Mouse (Mus musculus) WW6 (cell line): ENCODE measurements around the gene Chst15.

ENCODE experiments used
- DNase-seq: peaks from one replicate; pipeline ENCODE4 v3.0.0-alpha.2; 2013; ENCODE audit warnings: low read depth, low spot score

Gene Chst15

GRCm38 (mm10) chr7:132317036-132317541, at the start of gene Chst15:
Gene Chst15, minus strand, starts transcription at chr7:132317228.
- DNase-seq: peak; percentile 69

- no peak for DNase-seq
Measured at GRCm38 (mm10) chr7:132365703-132366384, 48.8 kb upstream of the Chst15 start.

- no peak for DNase-seq
Measured at GRCm38 (mm10) chr7:132365111-132365510, 48.1 kb upstream of the Chst15 start.

DNA sequence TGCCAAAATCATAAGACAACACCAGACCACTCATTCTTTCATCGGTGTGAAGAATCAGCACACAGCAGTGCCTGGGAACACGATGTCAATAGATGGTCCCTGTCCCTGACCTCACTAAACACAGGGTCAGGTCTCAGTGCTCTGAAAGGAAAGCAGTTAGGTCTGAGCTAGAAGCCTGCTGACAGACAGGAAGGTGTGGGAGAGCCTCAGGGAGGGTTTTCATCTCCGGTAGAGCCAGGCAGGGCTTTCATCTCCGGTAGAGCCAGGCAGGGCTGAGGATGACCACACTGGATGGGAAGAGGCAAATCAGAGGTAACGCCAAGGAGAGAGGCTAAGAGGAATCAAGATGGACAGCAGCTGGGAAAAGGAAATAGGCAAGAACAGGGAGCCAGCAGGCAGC, 47.5 kb upstream of the Chst15 start:
- DNase-seq: no peak

GRCm38 (mm10) chr7:132360336-132360735, 43.3 kb upstream of the Chst15 start:
- no peak for DNase-seq

- no peak for DNase-seq
Measured at GRCm38 (mm10) chr7:132358709-132359108, 41.7 kb upstream of the Chst15 start.

DNA sequence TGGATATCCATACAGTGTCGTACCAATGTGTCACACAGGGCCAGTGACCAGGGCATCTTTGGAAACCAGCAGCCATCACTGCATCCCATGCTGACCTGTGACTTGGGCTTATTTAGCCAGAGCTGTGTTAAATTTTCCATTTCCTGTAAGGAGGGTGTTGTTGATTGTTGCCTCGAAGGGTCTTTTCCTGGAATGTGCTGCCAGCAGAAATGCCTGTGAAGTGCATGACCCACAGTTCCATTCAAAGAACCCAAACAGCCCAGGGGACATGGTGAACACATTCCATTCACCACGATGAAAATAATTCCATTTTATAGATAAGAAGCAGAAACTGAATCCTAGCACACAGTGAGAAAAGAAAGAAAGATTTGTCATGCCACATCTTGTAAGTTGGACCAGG, 41.2 kb upstream of the Chst15 start:
- no peak for DNase-seq

DNA sequence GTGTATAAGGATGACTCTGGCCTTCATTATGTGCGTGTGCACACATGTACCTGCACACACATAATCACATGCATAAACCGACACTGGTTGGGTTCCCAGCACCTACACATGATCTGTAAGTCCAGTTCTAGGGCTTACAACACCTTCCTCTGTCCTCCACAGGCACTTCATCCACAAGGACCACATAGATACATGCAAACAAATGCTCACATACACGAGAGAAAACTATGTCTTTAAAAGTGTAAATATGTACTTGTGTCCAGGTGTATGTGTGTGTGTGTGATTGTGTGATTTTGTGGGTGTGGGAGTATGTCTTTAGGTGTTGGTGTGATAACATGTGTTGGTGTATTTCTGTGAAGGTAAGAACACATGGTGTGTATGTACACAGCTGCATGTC, 40.8 kb upstream of the Chst15 start:
- no peak for DNase-seq

DNA sequence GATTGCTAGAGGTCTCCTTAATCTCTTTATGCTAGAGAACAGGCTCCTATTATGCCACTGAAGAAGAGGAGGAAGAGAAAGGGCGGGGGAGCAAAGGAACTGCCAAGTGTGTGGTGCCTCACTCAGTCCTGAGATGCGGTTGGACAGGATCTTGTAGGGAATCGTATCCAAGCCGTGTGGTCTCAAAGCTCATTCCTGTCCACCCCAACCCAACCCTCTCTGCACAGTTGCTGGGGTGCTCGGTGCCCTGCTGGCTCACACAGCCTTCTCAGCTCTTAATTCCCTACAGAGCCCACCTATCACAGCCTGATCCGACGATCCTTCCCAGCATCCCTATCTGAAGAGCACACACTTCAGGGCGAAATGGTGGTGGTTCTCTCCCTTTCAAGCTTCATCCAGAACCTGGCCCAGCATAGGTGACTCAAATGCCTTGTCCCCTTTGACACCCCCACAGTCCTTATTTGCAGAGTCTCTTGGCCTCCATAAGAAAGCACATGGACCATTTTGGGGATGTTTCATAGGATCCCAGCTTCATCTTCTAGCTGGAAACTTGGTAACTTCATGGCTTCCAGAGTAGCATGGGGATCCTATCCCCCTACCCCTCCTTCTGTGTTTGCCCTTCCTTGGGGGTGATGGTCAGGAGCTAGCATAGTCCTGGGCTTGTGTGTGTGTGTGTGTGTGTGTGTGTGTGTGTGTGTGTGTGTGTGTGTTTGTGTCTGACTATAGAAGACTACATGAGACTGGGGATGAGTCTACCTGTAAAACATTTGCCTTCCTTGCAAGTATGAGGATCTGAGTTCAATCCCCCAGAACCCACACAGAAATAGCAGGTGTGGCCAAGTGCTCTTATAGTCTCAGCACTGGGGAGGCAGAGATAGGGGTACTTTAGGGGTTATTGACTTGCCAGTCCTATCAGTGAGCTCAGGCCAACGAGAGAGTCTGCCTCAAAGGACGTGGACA, 40.1 kb upstream of the Chst15 start:
- no peak for DNase-seq

GRCm38 (mm10) chr7:132356185-132356584, 39.2 kb upstream of the Chst15 start:
- no peak for DNase-seq

DNA sequence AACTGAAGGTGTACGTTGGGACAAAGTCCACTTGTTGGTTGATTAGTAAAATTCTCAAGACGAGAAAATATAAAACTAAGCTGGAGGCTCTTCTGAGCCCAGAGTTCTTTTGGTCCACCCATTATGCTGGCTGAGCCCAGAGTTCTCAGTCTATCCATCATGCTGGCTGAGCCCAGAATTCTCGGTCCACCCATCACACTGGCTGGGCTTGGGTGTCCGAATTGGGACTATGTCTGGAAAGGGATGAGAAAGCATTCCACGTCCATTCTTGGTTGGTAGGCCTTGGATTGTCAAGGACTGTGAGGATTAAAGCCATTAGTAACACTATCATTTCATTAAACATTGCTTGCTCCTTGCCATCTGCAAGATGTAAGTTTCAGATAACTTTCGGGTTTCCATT, 38.7 kb upstream of the Chst15 start:
- no peak for DNase-seq

DNA sequence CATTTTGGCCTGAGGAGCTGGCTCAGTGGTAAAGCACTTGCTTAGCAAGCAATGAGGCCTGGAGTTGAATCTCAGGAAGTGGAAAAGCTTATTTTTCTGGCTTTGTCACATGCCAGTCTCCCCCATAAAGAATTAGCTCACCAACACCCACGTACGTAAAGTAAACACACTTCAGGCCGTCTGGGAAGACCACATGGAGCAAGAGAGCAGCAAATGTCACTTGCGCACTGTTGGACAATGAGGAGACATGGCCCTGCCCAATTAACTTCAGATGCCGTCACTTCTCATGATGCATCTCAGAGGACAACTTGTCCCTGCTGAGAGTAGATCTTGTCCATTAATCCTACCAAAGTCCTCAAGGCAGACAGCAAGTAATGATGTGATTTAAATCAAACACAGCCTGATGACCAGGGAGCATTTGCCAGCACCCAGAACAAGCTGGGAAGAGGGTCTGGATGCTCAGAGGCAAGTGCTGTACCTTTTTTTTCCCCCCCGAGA, 32.1 kb upstream of the Chst15 start:
- no peak for DNase-seq

DNA sequence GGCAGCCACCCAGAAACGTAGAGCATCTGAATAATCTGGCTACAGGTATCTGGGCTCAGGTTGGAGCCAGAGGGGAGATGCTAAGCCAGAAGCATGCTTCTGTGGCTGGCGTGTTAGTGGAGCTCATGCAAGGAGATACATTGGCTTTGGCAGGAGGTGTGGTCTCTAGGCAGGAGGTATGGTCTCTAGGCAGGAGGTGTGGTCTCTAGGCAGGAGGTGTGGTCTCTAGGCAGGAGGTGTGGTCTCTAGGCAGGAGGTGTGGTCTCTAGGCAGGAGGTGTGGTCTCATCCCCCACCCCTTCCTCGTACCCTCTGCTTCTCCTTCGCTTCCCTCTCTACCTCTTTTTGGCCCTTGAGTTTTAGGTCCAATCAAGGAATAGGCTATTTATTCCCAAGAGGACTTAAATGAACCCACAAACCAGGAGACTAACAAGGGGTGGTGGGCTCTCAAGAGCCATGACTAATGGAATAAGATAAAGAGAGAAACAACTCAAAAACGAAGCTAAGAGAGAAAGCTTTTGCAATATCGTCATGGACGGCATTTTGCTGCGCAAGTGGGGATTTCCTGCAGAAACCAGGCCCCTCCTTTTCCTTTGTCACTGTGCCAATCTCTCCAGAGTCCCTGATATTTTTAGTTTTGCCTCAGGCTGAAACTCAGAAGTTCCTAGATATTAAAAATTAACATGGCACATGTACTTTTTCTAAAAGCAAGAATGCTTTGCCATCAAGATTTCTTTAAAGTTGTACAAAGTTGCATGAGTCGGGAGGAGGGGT, 30.4 kb upstream of the Chst15 start:
- peak; percentile 9 for DNase-seq

DNA sequence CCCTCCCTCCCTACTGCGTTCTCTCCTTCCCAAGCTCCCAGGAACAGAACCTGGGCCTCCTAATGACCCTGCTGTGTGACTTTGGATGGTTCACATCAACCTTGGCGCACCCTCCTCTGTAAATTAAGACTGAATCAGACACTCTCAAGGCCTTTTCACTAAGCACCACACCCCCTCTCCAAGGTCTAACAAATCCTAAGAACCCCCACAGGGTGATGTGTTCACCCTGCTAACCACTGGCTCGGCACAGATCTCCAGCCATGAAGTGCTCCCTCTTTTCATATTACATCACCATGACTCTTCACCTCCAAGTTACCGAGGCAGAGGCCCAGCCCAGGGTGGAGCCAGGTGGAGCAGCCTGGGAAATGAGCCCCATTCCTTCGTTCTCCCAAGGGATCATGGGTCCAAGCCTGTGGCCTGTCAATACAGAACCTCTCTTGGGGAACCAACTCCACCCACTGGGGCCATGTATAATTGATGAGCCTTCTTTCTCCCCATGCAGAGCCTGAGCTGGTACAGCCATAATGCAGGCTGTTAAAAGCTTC, 28.6 kb upstream of the Chst15 start:
- no peak for DNase-seq

- DNase-seq: no peak
Measured at GRCm38 (mm10) chr7:132344606-132345005, 27.6 kb upstream of the Chst15 start.

- no peak for DNase-seq
Measured at GRCm38 (mm10) chr7:132343900-132344299, 26.9 kb upstream of the Chst15 start.

DNA sequence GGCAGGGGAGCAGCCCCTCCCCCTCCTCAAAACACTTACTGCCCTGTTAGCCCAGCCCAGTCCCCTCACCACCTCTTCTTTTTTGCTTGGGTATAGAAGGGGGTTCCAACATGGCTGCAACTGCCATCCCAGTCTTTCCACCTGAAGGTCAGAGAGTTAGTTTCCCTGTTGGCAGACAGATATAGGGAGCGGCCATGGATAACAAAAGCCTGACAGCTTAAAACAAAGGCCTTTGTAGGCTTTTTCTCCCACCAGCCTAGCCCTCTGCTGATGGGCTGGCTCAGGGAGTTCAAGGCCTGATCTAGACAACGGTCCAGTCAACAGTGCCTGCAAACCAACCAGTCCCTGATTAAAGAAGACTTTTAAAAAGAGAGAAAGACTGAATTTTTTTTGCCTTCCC, 26.1 kb upstream of the Chst15 start:
- DNase-seq: no peak

GRCm38 (mm10) chr7:132339041-132339839, 22.2 kb upstream of the Chst15 start:
- no peak for DNase-seq

DNA sequence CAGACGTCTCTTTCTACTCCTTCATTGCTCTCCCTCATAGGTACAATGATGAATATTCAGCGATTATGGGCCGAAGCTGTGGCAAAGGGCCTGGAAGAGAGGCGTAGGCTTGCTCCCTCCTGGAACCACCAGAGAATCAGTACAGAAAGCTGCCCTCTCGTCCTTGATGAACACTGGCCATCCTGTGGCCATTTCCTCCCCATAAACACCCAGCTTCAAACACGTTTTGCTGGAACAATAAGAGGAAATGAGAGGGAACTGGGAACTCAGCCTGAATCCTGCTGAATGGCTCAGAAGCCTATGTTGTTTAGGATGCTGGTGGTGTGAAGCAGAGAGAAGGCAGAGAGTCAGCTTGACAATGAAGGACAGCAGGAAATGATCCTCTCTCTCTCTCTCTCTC, 21.3 kb upstream of the Chst15 start:
- DNase-seq: no peak

GRCm38 (mm10) chr7:132337268-132337917, 20.4 kb upstream of the Chst15 start:
- no peak for DNase-seq
